Mouse (Mus musculus) limb, embryonic 14.5 days (tissue): ENCODE measurements around the gene Rpl35. TPM values are rescaled to one million over a fixed set of nuclear protein-coding genes. Genes with fewer than 3 reads are reported as not detected.

Source experiments
- ATAC-seq: fragments of 200-750 bp; cut with Nextera tagmentation; 2 replicates; pipeline ENCODE4 v1.8.0; 2017; ENCODE audit warnings: low read depth, moderate number of reproducible peaks, moderate TSS enrichment; ENCODE audit not compliant: low FRiP score
- DNase-seq: peaks from one replicate; pipeline ENCODE4 v3.0.0-alpha.2; 2015; ENCODE audit warnings: low spot score
- H3K27ac ChIP-seq: fragments of 300-500 bp; sonication (generic); replicated peaks from 2 replicates; pipeline ENCODE4 v1.5.1; 2014; ENCODE audit warnings: low read depth, mild to moderate bottlenecking, low read length, moderate library complexity, mixed read lengths
- H3K27me3 ChIP-seq: fragments of 300-500 bp; sonication (generic); 2 replicates; pipeline ENCODE4 v1.6.1; 2014; ENCODE audit warnings: low read length, mixed read lengths; ENCODE audit not compliant: control insufficient read depth, insufficient read depth
- H3K36me3 ChIP-seq: fragments of 300-500 bp; sonication (generic); 2 replicates; pipeline ENCODE4 v1.6.1; 2014; ENCODE audit warnings: mild to moderate bottlenecking, low read length, moderate library complexity, mixed read lengths; ENCODE audit not compliant: control insufficient read depth, insufficient read depth
- H3K4me1 ChIP-seq: fragments of 300-500 bp; sonication (generic); 2 replicates; pipeline ENCODE4 v1.6.1; 2014; ENCODE audit warnings: antibody characterized with exemption, low read length, mixed read lengths; ENCODE audit not compliant: control insufficient read depth, insufficient read depth
- H3K4me2 ChIP-seq: fragments of 300-500 bp; sonication (generic); replicated peaks from 2 replicates; pipeline ENCODE4 v1.6.1; 2014; ENCODE audit warnings: low read depth, mild to moderate bottlenecking, low read length, moderate library complexity; ENCODE audit not compliant: severe bottlenecking
- H3K4me3 ChIP-seq: fragments of 300-500 bp; sonication (generic); replicated peaks from 2 replicates; pipeline ENCODE4 v1.5.1; 2014; ENCODE audit warnings: low read length
- H3K9ac ChIP-seq: fragments of 300-500 bp; sonication (generic); 2 replicates; pipeline ENCODE4 v1.6.1; 2014; ENCODE audit warnings: mild to moderate bottlenecking, low read depth, low read length, moderate library complexity; ENCODE audit not compliant: severe bottlenecking
- H3K9me3 ChIP-seq: fragments of 300-500 bp; sonication (generic); 2 replicates; pipeline ENCODE4 v1.6.1; 2016; ENCODE audit warnings: low read length; ENCODE audit not compliant: control insufficient read depth
- POLR2A ChIP-seq: fragments of 200-500 bp; IDR thresholded peaks from 2 replicates; pipeline ENCODE4 v1.8.0; 2012; ENCODE audit warnings: inconsistent platforms, mild to moderate bottlenecking, moderate library complexity, borderline replicate concordance; ENCODE audit not compliant: insufficient read depth, insufficient read length; ENCODE audit errors: extremely low read depth
- WGBS: fragments of 180-500 bp; shearing (Covaris S2); extraction: QIAGEN DNeasy Blood & Tissue Kit; methylation state at CpG from one replicate; pipeline ENCODE4 v1.1.7; 2014; 5-methylcytosine and 5-hydroxymethylcytosine counted together
- polyA plus RNA-seq, 2 experiments: library from polyadenylated mRNA; depleted of rRNA in 1 of 2; stranded (reverse) in 1 of 2; unstranded in 1 of 2; fragments of >200 nt; fragmentation: Nextera tagmentation in 1 of 2; extraction: Ambion mirVana in 1 of 2; gene quantifications; 2 replicates each; pipeline versions ENCODE4 v1.2.1 to v1.2.3; 2012 to 2014

The Rpl35 gene
- polyA plus RNA-seq, 2 experiments: 806 to 1,116 TPM

GRCm38 (mm10) chr2:38987371-38987770, 18.1 kb downstream of the Rpl35 start:
- ATAC-seq: no peak
- Histone ChIP-seq H3K36me3 (no peaks in the 10 kb centered on the region), H3K27ac (no peak overlapping the region), H3K4me2 (no peak overlapping the region), H3K9me3 (no peaks in the 10 kb centered on the region), H3K4me3 (no peak overlapping the region), H3K9ac (no peak overlapping the region), H3K4me1 (no peaks in the 10 kb centered on the region), H3K27me3 (no peaks in the 10 kb centered on the region)
- 47% methylated on average over 1 of the region's 1 CpGs for WGBS
- no peak for DNase-seq
- no peak for TF ChIP-seq POLR2A

GRCm38 (mm10) chr2:38986580-38986979, 18.8 kb downstream of the Rpl35 start:
- Histone ChIP-seq H3K4me1 (no peaks in the 10 kb centered on the region), H3K36me3 (no peaks in the 10 kb centered on the region), H3K4me2 (no peak overlapping the region), H3K27ac (no peak overlapping the region), H3K4me3 (no peak overlapping the region), H3K9ac (no peak overlapping the region), H3K27me3 (no peaks in the 10 kb centered on the region), H3K9me3 (no peaks in the 10 kb centered on the region)
- ATAC-seq (no peak), DNase-seq (no peak)
- 78% methylated on average over 3 of the region's 3 CpGs for WGBS
- TF ChIP-seq POLR2A: no peak

GRCm38 (mm10) chr2:38983456-38983855, 22.0 kb downstream of the Rpl35 start:
- Histone ChIP-seq H3K27ac (no peak overlapping the region), H3K9ac (no peak overlapping the region), H3K4me2 (no peak overlapping the region), H3K9me3 (no peaks in the 10 kb centered on the region), H3K4me1 (no peaks in the 10 kb centered on the region), H3K4me3 (no peak overlapping the region), H3K27me3 (no peaks in the 10 kb centered on the region), H3K36me3 (no peaks in the 10 kb centered on the region)
- WGBS: 98% methylated on average over 2 of the region's 2 CpGs
- no peak for TF ChIP-seq POLR2A
- DNase-seq (no peak), ATAC-seq (no peak)

GRCm38 (mm10) chr2:38977837-38978236, 27.6 kb downstream of the Rpl35 start:
- ATAC-seq (no peak), DNase-seq (no peak)
- no peak for TF ChIP-seq POLR2A
- Histone ChIP-seq H3K4me3 (no peak overlapping the region), H3K27ac (no peak overlapping the region), H3K27me3 (no peaks in the 10 kb centered on the region), H3K36me3 (no peaks in the 10 kb centered on the region), H3K9ac (no peak overlapping the region), H3K9me3 (no peaks in the 10 kb centered on the region), H3K4me1 (no peaks in the 10 kb centered on the region), H3K4me2 (no peak overlapping the region)
- 64% methylated on average over 4 of the region's 4 CpGs for WGBS

- no peak for TF ChIP-seq POLR2A
- Histone ChIP-seq H3K9ac (no peak overlapping the region), H3K4me1 (no peaks in the 10 kb centered on the region), H3K27ac (no peak overlapping the region), H3K27me3 (no peaks in the 10 kb centered on the region), H3K4me3 (no peak overlapping the region), H3K9me3 (no peaks in the 10 kb centered on the region), H3K36me3 (no peaks in the 10 kb centered on the region), H3K4me2 (no peak overlapping the region)
- WGBS: 79% methylated on average over 21 of the region's 21 CpGs
- DNase-seq (no peak), ATAC-seq (no peak)
Observed at GRCm38 (mm10) chr2:38975941-38976805, 29.3 kb downstream of the Rpl35 start.
